Mouse (Mus musculus) B cell, adult 2 months (primary cell): Measurements from ENCODE around the gene Mast4.

Experiments
- DNase-seq, 2 experiments: peaks; one replicate each; pipeline ENCODE4 v3.0.0; 2022

Mast4 gene

DNA sequence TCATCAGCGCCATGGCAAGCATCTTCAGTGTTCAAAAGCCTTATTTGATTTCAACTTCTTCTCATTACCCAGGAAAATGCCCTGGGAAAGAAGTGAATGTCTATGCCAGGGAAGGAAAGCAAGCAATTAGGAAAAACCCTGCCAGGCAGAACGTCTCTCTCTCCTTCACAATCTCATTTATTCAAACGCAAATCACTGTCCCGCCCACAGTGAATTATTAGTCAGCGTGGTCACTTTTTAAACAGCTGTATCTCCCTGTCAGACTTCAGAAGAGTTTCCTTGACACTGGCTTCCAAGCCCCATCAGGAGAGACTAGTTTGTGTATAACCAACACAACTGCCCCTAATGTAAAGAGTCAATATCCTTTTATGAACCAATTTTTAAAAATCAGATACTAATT lies 296.8 kb downstream of the Mast4 start:
- no peak for DNase-seq

DNA sequence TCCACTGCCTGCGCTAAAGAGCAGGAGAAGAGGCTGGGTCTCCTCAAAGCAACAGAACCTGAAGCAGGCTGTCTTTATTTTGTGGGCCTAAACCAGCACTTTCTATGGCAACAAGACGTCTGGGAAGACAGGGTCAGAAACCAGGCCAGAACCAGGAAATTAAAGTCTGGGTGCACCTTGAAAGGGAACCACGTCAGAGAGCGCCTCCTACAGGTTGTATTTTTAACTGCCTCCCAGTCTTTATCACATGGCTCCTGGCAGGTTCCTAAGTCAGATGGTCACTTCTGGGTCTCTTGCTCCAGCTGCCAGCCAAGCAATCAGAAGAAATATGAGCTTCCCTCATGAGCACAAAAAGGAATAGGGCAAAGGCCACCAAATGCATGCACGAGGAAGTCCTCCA lies 304.9 kb downstream of the Mast4 start:
- peak; percentile 11 to 23 for DNase-seq

DNA sequence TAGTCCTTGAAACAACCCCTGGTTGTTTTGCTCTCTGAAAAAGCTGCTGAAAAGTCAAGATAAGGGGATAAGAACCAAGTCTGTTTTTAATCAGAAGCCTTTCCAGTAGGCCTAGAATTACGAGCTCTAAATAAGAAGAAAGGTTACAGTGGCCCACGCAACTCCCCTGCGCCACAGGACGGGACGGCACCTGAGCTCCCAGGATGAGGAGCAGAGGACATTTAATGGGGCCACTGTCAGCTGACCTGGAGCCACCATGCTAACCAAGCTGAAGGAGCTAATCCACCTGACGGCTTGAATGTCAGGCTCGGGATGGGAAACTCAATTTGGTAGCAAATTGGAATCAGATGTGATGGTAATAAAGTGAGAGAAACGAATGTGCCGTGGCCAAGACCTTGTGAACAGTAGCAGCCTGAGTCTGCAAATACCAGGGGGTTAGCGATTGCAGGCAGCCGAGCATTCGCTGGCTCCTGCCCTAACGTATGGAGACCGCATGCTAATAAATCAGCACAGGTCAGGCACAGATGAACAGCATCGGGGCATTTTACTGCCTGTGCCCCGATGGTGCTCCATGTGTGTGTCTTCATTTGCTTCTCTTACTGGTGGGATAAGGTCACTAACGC lies 306.7 kb downstream of the Mast4 start:
- no peak for DNase-seq

DNA sequence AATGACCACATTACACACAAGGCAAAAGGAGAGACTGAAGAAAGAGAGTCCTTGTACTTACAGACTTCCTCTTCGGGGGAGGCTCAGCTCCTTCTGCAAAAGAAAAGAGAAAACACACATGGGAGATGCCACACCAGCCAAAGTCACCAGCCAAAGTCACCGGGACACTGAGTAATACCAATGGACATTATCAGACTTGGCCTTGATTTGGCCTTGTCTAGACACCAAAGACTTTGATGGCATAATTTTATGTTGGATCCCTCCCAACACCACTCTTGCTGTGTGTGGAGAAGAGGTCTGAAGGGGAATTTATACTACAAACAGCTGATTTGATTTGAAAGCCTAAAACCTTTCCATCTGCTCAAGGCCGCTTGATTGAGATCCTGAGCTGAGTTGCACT lies 308.8 kb downstream of the Mast4 start:
- DNase-seq, result no peak

DNA sequence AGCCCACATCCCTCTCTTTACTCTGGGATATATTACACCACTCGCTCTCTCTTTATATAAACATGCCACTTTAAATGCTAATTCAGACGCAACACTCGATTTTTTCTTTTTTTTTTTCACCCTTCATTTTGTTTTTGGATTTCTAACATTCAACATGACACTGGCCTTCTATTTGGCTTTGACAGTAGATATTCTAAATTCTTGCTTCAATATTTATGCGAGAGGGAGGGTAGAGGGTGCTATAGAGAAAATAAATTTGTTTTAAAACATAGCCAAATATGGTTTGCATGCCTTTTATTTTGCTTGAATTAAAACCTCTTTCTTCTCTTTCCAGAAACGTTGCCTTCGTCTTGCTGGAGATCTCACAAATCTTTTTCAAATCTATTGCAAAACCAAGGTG lies 315.8 kb downstream of the Mast4 start:
- no peak for DNase-seq

DNA sequence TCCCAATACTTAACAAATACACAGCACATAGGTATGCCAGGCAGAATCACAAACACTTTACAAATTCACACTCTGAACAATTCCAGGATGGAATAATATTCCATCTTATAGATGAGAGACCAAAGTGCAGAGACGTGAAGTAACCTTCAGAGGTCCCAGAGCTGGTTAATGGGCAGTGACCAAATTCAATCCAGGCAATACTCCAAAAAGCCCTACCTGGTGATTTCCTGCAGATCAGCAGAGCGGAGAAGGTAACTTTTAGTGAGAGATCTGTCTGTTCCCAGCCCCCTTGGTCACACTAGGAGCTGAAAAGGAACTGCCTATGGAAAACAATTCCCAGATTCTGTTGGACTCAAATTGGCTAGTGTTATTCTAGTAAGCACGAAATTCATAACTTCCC lies 316.6 kb downstream of the Mast4 start:
- no peak for DNase-seq

DNA sequence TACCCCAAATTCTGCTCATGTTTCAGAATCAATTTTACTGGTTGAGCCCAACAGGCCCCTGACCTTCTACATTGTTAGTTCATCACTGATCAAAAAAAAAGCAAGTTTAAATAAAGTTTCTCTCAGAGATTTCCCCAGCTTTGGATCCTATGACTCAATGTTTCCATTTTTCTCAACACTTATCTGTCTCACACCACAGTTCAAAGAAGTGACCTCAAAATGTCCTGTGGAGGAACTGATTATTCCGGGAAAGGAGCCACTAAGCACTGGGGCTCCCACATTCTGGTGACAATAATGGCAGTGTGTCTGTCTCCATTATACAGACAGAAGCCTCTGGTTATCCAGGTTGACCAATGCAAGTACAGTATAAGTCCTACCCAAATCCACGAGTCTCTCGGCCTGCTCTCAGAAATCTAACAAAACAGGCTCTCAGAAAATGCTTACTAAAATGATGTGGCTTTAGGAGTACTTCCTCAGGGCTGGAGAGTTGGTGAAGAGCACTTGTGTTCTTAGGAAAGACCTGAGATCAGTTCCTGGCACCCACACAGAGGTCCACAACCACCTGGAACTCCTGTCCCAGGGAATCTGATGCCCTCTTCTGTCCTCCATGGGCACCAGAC lies 319.1 kb downstream of the Mast4 start:
- no peak for DNase-seq

DNA sequence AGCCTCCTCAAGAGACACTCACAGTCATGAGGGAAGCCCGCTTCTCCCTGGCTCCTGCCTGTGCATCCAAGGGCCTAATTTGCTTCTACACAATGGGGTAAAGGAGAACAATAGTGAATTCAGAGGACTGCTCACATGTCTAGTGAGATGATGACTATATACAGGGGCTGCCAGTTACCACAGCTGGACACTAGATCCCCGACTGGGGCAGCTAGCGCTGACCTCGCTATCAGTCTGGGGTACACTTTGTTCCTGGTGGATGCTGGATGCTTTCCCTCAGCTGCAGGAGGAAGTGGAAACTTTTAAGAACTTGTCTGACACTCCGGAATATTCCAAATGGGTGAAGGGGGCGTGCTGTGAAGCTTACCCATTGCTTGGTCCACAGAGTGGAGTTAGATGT lies 319.7 kb downstream of the Mast4 start:
- DNase-seq, result no peak

DNA sequence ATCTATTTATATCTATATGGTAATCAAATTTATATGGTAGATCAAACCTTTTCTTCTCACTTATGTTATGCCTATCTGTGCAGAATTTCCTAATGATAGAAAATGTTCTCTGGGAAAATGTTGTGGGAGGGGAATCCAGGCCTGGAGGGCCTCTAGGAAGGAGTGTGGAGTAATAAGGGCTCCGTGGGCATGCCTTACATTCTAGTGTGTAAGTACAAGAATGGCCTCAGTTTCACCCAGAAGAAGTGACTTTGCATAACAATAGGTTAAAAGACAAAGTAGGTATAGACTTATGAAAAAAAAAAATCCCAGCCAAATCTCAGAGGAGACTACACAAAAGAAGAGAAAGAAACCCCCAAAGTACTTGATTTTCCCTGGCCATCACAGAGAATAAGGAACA lies 320.1 kb downstream of the Mast4 start:
- no peak for DNase-seq

DNA sequence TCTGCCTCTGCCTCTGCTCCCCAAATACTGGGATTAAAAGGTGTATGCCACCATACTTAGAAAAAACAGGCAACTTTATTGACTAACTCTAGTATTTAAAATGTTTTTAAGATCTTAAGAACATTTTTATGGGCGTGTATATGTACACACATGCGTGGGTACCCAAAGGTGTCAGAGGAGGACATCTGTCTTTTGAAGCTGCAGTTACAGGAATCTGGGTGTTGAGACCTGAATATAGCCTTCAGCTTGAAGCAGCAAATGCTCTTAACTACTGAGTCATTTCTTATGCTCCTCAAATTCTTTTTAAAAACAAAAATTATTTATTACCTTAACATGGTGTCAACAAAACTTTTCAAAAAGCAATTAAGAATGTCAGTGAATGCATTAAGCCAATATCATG lies 329.1 kb downstream of the Mast4 start:
- no peak for DNase-seq

DNA sequence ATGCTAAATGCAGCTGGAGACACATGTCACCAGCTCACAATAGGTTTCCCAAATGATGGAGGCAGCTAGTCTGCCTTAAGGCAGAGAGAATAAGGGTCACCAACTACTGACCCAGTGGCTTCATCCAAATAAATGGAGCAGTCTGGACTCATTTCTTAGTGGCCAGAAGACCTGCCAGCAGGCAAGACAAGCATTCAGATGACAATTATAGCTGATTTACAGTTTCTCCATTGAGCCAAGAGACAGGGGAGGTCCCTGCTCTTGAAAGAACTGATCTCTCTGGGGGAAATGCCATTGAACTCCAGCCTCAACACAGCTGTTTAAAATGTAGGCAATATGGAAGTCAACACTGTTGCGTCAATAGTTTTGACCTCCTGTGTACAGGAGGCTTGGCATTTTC lies 332.5 kb downstream of the Mast4 start:
- no peak for DNase-seq

DNA sequence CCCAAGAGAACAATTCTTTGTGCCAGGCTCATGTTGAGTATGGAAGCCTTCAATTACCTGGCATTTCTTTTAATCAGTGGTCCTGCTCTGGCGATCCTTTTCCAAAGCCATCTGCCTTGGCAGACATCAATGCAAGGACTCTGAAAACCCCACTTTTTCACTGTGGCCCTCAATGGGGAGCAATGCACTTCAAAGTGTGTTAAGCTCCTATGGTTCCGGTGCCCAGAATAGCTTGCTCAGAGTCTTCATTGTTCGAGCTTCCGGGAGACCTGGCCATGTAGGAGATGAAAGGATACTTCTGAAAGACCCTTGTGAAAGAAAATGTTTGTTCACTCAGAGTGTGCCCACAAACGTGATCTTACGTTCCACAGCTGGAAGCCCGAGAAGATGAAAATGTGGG lies 333.4 kb downstream of the Mast4 start:
- DNase-seq, result no peak

DNA sequence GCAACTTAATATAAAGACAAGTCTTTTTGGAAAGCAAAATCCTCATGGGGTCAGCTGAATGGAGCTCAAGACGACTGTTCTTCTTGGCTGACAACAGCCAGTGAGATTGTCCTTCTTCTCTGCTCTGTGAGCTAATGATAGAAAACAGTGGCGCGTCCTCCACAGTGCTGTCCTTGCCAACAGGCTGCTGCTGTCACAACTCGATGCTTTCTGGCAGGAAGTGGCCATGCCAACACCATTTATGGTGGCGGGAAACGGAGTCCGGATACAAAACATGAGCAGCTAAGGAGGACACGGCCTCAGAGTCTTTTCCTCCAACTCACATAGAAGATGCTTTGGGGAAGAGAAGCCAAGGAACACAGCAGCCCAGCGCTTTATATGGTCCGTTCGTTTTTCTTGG lies 340.2 kb downstream of the Mast4 start:
- DNase-seq, result no peak

DNA sequence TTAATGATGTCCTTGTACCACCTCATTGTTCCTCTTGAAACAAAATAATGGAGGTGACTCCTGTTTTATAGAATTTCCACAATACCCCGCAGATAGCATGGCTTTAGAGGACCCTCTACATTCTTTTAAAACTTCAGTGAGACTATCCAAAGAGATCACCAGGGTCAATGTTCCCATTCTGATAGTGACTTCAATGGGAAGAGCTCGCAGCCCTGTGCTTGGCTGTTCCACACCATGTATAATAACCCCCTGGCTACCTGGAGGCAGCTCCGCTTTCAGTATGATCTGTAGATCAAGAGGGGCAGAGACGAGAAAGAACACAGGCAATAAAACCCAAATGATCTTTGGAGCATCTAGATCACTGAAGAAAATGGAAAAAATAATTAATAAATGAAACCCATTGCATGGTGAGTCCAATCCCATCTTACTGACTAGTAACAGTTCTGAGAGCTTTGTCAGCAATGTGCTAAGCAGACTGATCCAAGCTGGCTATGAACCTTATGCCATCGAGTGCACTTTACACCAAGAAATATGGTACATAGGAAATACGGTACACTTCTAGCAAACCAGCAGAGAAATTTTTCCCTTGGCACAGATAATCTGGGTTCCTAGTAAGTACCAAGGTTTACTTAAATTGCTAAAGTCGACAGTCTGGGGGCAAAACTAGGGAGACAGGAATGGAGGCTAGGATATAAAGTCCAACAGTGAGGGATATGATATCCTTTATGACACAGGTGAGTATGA lies 341.4 kb downstream of the Mast4 start:
- DNase-seq, result no peak

DNA sequence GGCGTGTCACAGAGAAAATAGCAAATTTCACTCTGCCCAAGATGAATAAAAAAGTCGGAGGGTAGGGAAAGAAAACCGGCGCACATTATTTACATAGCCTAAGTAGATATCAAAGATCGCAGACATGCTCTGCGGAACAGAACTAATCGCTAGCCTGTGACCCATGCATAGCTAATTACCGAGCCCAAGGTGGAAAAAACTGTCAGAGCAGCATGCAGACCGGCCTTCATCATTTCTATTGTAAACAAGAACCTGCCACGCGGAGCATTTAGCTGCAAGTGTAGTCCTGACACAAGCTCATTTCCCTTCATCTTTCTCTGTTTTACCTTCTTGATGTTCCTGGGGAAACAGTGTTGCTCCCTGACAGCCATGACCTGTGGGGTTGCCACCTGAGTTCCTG lies 342.4 kb downstream of the Mast4 start:
- DNase-seq, result no peak

DNA sequence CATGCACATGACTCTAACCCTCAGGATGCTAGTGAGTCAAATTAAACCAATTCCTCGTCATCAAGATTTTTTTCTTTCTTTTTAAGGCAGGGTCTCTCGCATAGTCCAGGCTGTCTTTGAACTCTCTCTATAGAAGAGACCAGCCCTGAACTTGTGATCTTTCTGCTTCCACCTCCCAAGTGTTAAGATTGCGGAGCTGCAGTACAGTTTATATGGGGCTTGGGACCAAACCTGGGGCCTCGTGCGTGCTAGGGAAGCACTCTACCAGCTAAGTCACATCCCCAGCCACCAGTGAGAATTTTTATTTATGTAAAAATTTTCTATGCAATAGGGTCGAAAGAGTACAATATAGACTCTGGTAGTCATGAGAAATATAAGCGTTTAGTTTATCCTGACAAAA lies 343.1 kb downstream of the Mast4 start:
- DNase-seq, result no peak

DNA sequence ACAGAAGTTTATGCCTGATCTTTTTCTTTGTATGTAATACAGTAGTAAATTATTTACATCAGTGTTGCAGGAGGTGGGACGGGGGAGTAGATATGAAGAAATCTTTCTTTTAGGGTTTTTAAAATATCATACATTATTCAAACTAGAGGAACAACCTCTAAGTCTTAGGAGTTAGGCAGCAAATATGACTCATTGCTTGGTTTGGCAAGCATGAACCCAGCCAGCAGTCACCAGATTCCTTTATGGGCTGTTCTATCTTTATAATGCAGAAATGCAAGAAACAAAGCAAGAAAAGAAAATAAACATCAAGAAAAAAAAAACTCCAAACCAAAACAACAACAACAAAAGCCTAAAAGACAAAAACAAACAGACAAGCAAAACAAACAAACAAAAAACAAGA lies 344.2 kb downstream of the Mast4 start:
- no peak for DNase-seq

DNA sequence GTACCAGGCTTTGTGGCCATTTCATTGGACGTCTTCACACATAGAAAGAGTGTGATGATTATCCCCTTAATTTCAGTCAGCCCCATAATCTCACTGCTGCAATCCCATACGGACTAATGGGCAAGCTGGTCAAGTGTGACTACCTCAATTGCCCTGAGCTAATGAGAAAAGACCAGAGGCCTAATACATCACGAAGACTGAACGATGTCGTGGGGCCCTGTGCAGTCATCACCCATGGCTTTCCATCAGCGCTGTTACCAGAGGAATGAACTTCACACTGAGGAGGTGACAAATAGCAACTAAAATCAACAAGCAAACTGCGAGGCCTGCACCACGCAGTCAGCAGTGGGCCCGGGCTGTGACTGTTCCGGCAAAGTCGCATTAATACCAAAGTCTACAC lies 344.7 kb downstream of the Mast4 start:
- DNase-seq, result no peak

DNA sequence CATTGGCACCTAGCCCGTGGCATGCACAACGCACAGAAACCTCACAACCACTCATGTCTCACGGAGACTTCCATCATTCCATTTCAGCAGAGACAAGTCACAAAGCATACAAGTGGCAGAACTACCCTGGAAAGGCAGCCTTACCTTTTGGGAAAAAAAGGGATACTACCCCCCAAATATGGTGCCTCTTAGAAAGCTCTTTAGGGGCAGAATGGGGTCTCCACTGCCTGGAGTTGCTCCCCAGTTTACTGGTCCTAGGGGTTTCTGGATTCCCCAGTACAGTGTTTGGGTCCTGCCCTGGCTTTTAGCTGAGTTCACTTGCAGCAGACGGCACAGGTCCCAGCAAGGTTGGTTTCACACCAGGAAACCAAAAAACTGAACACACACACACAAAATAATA lies 345.3 kb downstream of the Mast4 start:
- DNase-seq, result no peak

DNA sequence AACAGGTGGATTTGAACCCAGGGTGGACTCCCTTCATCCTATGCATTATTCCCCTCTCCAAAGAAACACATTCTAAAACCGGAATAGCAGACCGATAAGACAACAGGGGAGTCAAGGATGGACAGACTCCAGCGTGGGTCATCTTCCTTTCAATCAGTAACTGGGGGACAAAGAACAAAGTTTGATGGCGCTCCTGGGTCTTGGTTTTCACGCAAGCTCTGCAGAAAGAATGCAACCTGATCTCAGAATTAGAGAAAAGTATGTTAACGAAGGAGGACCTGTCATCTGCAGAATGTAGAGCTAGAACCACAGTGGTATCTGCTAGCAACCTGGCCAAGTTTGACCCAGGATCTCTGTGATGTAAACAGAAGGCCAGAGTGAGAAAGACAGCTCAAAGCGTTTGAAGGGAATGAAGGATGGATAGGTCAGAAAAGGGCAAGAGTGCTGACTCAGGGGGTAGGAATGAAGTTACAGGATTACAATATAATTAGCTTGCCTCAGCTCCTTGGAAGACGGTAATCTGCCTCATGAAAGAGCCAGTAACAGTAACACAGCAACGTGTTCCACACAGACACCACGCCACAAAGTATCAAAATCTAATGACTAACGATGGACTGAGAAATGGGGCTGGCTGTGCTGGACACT lies 345.9 kb downstream of the Mast4 start:
- no peak for DNase-seq

DNA sequence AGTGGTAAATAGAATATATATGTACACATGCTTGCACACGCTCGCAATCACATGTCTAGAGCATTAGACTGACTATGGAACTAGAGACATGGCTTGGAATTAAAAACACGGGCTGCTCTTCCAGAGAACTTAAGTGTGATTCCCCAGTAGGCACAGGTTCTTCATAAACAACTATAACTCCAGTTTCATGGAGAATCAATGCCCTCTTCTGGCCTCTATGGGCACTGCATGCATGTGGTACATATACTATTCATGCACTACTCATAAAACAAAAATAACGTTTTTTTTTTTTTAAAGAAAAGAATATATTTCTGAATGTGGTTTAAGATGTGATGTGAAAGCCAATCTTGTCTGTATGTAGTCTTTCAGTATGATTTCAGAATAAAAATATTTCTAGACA lies 349.7 kb downstream of the Mast4 start:
- DNase-seq, result peak in 1 of 2 experiments; percentile 5

DNA sequence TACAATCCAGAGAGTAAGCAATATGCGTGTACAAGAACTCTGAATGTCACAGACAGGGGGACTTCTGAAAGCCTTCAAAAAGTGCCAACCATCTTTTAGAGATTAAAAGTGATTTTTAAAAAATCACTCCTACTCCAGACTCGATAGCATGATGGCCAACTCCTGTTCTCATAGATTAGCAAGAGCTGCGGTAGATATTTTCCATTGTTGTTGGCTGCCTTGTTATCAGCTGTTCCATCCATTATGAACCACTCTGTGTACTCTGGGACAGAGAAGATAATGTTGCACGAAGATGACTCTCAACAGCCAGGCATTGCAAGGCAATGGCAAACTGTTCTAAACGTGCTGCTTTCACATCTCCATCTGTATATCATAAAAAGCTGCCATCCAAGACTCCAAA lies 360.4 kb downstream of the Mast4 start:
- no peak for DNase-seq

DNA sequence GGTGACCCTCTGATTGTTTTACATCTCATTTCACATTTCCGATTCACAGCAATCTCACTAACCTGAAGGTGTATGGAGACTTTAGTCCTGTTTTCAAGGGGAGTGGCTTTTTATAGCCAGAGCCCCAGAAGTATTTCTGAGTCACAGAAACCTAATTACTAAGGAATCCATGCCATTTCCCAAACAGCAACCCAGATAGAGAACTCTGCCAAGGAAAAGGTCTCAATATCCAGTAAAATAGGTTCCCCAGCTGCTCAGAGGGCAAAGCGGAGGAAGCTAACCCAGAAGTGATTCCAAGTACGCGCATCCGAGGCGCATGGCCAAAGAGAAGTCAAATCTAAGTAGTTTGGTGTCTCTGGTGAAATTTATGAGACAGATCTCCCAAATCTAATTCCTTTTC lies 370.8 kb downstream of the Mast4 start:
- no peak for DNase-seq
